ENCODE assay signal across 8 mouse cellular contexts in the genomic region with DNA sequence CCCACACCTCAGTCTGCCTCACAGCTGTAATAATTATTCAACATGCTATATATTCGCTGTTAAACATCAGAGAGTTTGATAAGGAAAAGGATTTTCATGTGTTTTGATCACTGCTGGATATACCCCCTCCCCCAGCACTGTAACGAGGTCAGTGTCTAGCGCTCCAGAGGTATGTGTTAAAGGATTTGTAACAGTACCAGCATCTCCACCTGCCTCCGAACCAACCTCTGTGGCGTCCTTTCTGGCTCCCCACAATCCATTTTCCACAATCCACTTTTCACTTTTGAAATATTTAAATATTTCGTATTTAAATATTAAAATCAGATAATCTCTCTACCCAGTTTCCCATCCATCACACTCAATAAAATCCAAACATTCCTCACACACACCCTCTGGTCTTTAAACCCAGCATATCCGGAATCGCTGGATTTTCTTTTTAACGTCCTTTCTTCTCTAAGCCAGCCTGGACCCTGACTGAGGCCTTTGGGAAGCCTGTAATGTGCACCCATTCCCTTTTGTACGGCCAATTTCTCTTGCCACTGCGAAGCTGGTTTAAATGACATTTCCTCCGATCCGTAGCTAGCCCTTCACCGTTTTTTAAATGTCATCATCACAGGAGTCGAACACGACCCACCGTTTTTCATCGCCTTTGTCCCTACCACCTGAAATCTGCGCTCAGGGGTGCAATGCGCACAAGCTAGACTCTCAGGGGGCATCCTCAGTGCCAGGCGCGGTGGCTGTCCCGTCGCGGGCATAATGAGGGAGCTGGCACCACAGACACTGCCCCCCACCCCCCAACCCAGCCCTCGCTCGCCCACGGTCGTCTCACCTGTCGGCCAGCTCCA. TPM values are rescaled to one million over a fixed set of nuclear protein-coding genes. Genes with fewer than 3 reads are reported as not detected.
A peak's percentile ranks its signal among the peaks of the same experiment; 100 is the strongest.
DNase-seq lines count a peak whose midpoint lies in the region; ATAC-seq and TF ChIP-seq lines count a peak whose summit lies in the region.

No protein-coding gene starts in this region.

- TF ChIP-seq CTCF in spleen, adult 2 months (IDR thresholded peaks at IDR 0.05; ENCODE audit: extremely low read depth, insufficient read depth, insufficient read length, insufficient replicate concordance) = no peak

- no peak; the same call in 1 of the 2 replicates for ATAC-seq in erythroblast, adult 5-6 weeks (replicated peaks; ENCODE audit: low FRiP score, poor library complexity, severe bottlenecking)
- peak; percentile 15; the same call in 1 of the 2 replicates for ATAC-seq in hindbrain, embryonic 12.5 days (ENCODE audit: low FRiP score)
- no peak; the same call in 1 of the 2 replicates for ATAC-seq in midbrain, embryonic 11.5 days (ENCODE audit: low FRiP score)
- no peak for ATAC-seq in monocyte, adult 5-6 weeks (replicated peaks; ENCODE audit: insufficient number of reproducible peaks, low FRiP score, low TSS enrichment, poor library complexity, severe bottlenecking)

- DNase-seq in spleen, adult 2 months (ENCODE audit: low read depth in 1 of 2, low spot score in 2 of 2) = no peak
- no peak for DNase-seq in spleen, postnatal 4 days (ENCODE audit: low spot score in 2 of 2)
- DNase-seq in midbrain, embryonic 11.5 days (ENCODE audit: low spot score, missing footprints) = peak; percentile 91
- no peak for DNase-seq in adrenal gland, postnatal 10 days

- H3K9me3 ChIP-seq in erythroblast, embryonic 14.5 days (ENCODE audit: control insufficient read depth, low read length) = no peaks in the 10 kb centered on the region
- no peaks in the 10 kb centered on the region for H3K9me3 ChIP-seq in hindbrain, embryonic 12.5 days (replicated peaks)
- no peaks in the 10 kb centered on the region for H3K9me3 ChIP-seq in midbrain, embryonic 11.5 days (ENCODE audit: control insufficient read depth, low read length)

- no peaks in the 10 kb centered on the region for H3K27me3 ChIP-seq in erythroblast, embryonic 14.5 days (ENCODE audit: control insufficient read depth)
- no peaks in the 10 kb centered on the region for H3K27me3 ChIP-seq in spleen, adult 2 months (ENCODE audit: control insufficient read depth, insufficient read depth, low read length)
- no peaks in the 10 kb centered on the region for H3K27me3 ChIP-seq in hindbrain, embryonic 12.5 days
- H3K27me3 ChIP-seq in midbrain, embryonic 11.5 days (ENCODE audit: control insufficient read depth, insufficient read depth, low read length) = no peaks in the 10 kb centered on the region

- H3K36me3 ChIP-seq in erythroblast, embryonic 14.5 days (ENCODE audit: control insufficient read depth) = peaks cover 32% of the 10 kb centered on the region
- peaks cover 3% of the 10 kb centered on the region; the same call in 1 of the 2 replicates for H3K36me3 ChIP-seq in spleen, adult 2 months (ENCODE audit: control insufficient read depth, insufficient read depth, low read length)
- H3K36me3 ChIP-seq in hindbrain, embryonic 12.5 days = peaks cover 10% of the 10 kb centered on the region
- H3K36me3 ChIP-seq in midbrain, embryonic 11.5 days (ENCODE audit: control insufficient read depth, insufficient read depth, low read length) = peaks cover 4% of the 10 kb centered on the region; the same call in 1 of the 2 replicates

- 15% methylated on average over 30 of the region's 30 CpGs for WGBS in spleen, adult 2 months
- WGBS in hindbrain, embryonic 12.5 days = 5% methylated on average over 30 of the region's 30 CpGs
- WGBS in midbrain, embryonic 11.5 days = 5% methylated on average over 29 of the region's 30 CpGs

- H3K27ac ChIP-seq in spleen, adult 2 months (ENCODE audit: insufficient read depth, low read length) = no peak overlapping the region
- peak overlapping the region; percentile 90 for H3K27ac ChIP-seq in hindbrain, embryonic 12.5 days
- H3K27ac ChIP-seq in midbrain, embryonic 11.5 days (ENCODE audit: low read depth, low read length) = peak overlapping the region; percentile 72; the same call in 1 of the 2 replicates

- peak overlapping the region; percentile 79 for H3K4me3 ChIP-seq in erythroblast, embryonic 14.5 days (replicated peaks)
- H3K4me3 ChIP-seq in spleen, adult 2 months (ENCODE audit: extremely low read depth, insufficient read depth, insufficient read length) = peak overlapping the region; percentile 97
- peak overlapping the region; percentile 94 for H3K4me3 ChIP-seq in hindbrain, embryonic 12.5 days
- peak overlapping the region; percentile 94 for H3K4me3 ChIP-seq in midbrain, embryonic 11.5 days (ENCODE audit: low read depth, low read length)

- peak overlapping the region; percentile 92 for H3K9ac ChIP-seq in hindbrain, embryonic 12.5 days
- peak overlapping the region; percentile 94 for H3K9ac ChIP-seq in midbrain, embryonic 11.5 days (ENCODE audit: low read length)

- H3K4me2 ChIP-seq in hindbrain, embryonic 12.5 days (replicated peaks) = peak overlapping the region; percentile 64
- peak overlapping the region; percentile 63 for H3K4me2 ChIP-seq in midbrain, embryonic 11.5 days

- H3K4me1 ChIP-seq in erythroblast, embryonic 14.5 days (ENCODE audit: control insufficient read depth) = peaks cover 39% of the 10 kb centered on the region
- H3K4me1 ChIP-seq in spleen, adult 2 months (ENCODE audit: control insufficient read depth, insufficient read depth, insufficient read length) = peaks cover 5% of the 10 kb centered on the region; the same call in 1 of the 2 replicates
- H3K4me1 ChIP-seq in hindbrain, embryonic 12.5 days = peaks cover 22% of the 10 kb centered on the region
- H3K4me1 ChIP-seq in midbrain, embryonic 11.5 days (ENCODE audit: control insufficient read depth, insufficient read depth, low read length) = peaks cover 10% of the 10 kb centered on the region

- TF ChIP-seq POLR2A in spleen, adult 2 months (IDR thresholded peaks at IDR 0.05; ENCODE audit: low read depth, low read length) = no peak

RNA-seq across cellular contexts. Expression of a gene that starts 1.0 kb away (rescaled TPM):
- polyA plus RNA-seq in erythroblast, embryonic 14.5 days (2012) = 0.03 and 0.06 TPM in 2 replicates
- total RNA-seq in erythroblast, adult 5-6 weeks (2015; ENCODE audit: low replicate concordance) = 2.3 and 3.7 TPM in 2 replicates
- 5.3 and 7.2 TPM in 2 replicates for total RNA-seq in erythroblast, adult 5-6 weeks (2017; ENCODE audit: low replicate concordance)
- polyA plus RNA-seq in spleen, adult 2 months (2012; rRNA removed) = 2.6 and 4.2 TPM in 2 replicates
- polyA plus RNA-seq in hindbrain, embryonic 12.5 days (2016; fragmentation: Nextera tagmentation; extraction: Ambion mirVana) = 13.7 and 14.8 TPM in 2 replicates
- 13.8 and 14.0 TPM in 2 replicates for polyA plus RNA-seq in midbrain, embryonic 11.5 days (2014; fragmentation: Nextera tagmentation; extraction: Ambion mirVana)
- total RNA-seq in adrenal gland, postnatal 10 days (2021) = 10 to 100 TPM; 35.0 to 36.3 TPM
- 16.4 to 28.5 TPM (median 24.2 TPM) in 3 replicates for total RNA-seq in monocyte, adult 5-6 weeks (2017)

RNA-seq across cellular contexts. Expression of a gene that starts 29.9 kb away (rescaled TPM):
- polyA plus RNA-seq in erythroblast, embryonic 14.5 days (2012) = not detected in 2 replicates
- not detected in 2 replicates for total RNA-seq in erythroblast, adult 5-6 weeks (2015; ENCODE audit: low replicate concordance)
- not detected in 2 replicates for total RNA-seq in erythroblast, adult 5-6 weeks (2017; ENCODE audit: low replicate concordance)
- polyA plus RNA-seq in spleen, adult 2 months (2012; rRNA removed) = 0.18 and 0.27 TPM in 2 replicates
- polyA plus RNA-seq in hindbrain, embryonic 12.5 days (2016; fragmentation: Nextera tagmentation; extraction: Ambion mirVana) = 0.68 and 0.94 TPM in 2 replicates
- 0.44 and 0.61 TPM in 2 replicates for polyA plus RNA-seq in midbrain, embryonic 11.5 days (2014; fragmentation: Nextera tagmentation; extraction: Ambion mirVana)
- total RNA-seq in adrenal gland, postnatal 10 days (2021) = 1 to 10 TPM in 1 of 2 experiments, under 1 TPM in 1; 0.81 to 2.1 TPM
- total RNA-seq in monocyte, adult 5-6 weeks (2017) = 0.97 TPM in 1 of 3 replicates, not detected in the others

RNA-seq across cellular contexts. Expression of a gene that starts 30.0 kb away (rescaled TPM):
- polyA plus RNA-seq in erythroblast, embryonic 14.5 days (2012) = 1.4 and 1.9 TPM in 2 replicates
- 2.1 and 10.0 TPM in 2 replicates for total RNA-seq in erythroblast, adult 5-6 weeks (2015; ENCODE audit: low replicate concordance)
- 1.7 and 6.3 TPM in 2 replicates for total RNA-seq in erythroblast, adult 5-6 weeks (2017; ENCODE audit: low replicate concordance)
- polyA plus RNA-seq in spleen, adult 2 months (2012; rRNA removed) = 28.8 and 40.8 TPM in 2 replicates
- polyA plus RNA-seq in hindbrain, embryonic 12.5 days (2016; fragmentation: Nextera tagmentation; extraction: Ambion mirVana) = 101 and 112 TPM in 2 replicates
- polyA plus RNA-seq in midbrain, embryonic 11.5 days (2014; fragmentation: Nextera tagmentation; extraction: Ambion mirVana) = 88.9 and 91.6 TPM in 2 replicates
- total RNA-seq in adrenal gland, postnatal 10 days (2021) = 10 to 100 TPM; 42.6 to 54.8 TPM
- 8.0 to 38.5 TPM (median 14.4 TPM) in 3 replicates for total RNA-seq in monocyte, adult 5-6 weeks (2017)

RNA-seq across cellular contexts. Expression of a gene that starts 56.1 kb away (rescaled TPM):
- 0.05 and 0.07 TPM in 2 replicates for polyA plus RNA-seq in erythroblast, embryonic 14.5 days (2012)
- total RNA-seq in erythroblast, adult 5-6 weeks (2015; ENCODE audit: low replicate concordance) = not detected in 2 replicates
- total RNA-seq in erythroblast, adult 5-6 weeks (2017; ENCODE audit: low replicate concordance) = not detected in 2 replicates
- 14.9 and 16.7 TPM in 2 replicates for polyA plus RNA-seq in spleen, adult 2 months (2012; rRNA removed)
- 72.5 and 75.6 TPM in 2 replicates for polyA plus RNA-seq in hindbrain, embryonic 12.5 days (2016; fragmentation: Nextera tagmentation; extraction: Ambion mirVana)
- polyA plus RNA-seq in midbrain, embryonic 11.5 days (2014; fragmentation: Nextera tagmentation; extraction: Ambion mirVana) = 33.0 and 36.2 TPM in 2 replicates
- 10 to 100 TPM; 46.5 to 49.1 TPM for total RNA-seq in adrenal gland, postnatal 10 days (2021)
- total RNA-seq in monocyte, adult 5-6 weeks (2017) = 0.57 to 4.4 TPM (median 2.1 TPM) in 3 replicates

RNA-seq across cellular contexts. Expression of a gene that starts 56.2 kb away (rescaled TPM):
- polyA plus RNA-seq in erythroblast, embryonic 14.5 days (2012) = 0.46 and 1.1 TPM in 2 replicates
- total RNA-seq in erythroblast, adult 5-6 weeks (2015; ENCODE audit: low replicate concordance) = 29.0 and 34.4 TPM in 2 replicates
- total RNA-seq in erythroblast, adult 5-6 weeks (2017; ENCODE audit: low replicate concordance) = 16.2 and 28.4 TPM in 2 replicates
- 57.4 and 58.6 TPM in 2 replicates for polyA plus RNA-seq in spleen, adult 2 months (2012; rRNA removed)
- 348 and 359 TPM in 2 replicates for polyA plus RNA-seq in hindbrain, embryonic 12.5 days (2016; fragmentation: Nextera tagmentation; extraction: Ambion mirVana)
- polyA plus RNA-seq in midbrain, embryonic 11.5 days (2014; fragmentation: Nextera tagmentation; extraction: Ambion mirVana) = 298 and 314 TPM in 2 replicates
- 100 to 1,000 TPM; 380 to 552 TPM for total RNA-seq in adrenal gland, postnatal 10 days (2021)
- 104 to 134 TPM (median 105 TPM) in 3 replicates for total RNA-seq in monocyte, adult 5-6 weeks (2017)

Comparison
In these comparisons a context has a peak if more than half of its experiments do, and no peak if none do; other contexts are left out.
1. RNA of a gene that starts 30.0 kb away (polyA plus RNA-seq): 101 to 112 TPM in hindbrain, embryonic 12.5 days, 88.9 to 91.6 TPM in midbrain, embryonic 11.5 days and 28.8 to 40.8 TPM in spleen, adult 2 months; 1.4 to 1.9 TPM in erythroblast, embryonic 14.5 days; every median in the first group is over 10 times any median in the second.
2. Peak in every context shown above with its lines, with median percentiles within 50 percentile points of each other: H3K4me3 ChIP-seq.